8 mouse cellular contexts compared by ENCODE assay signal in genomic region chr11:102465713-102466436, GRCm38 (mm10). TPM values are rescaled to one million over a fixed set of nuclear protein-coding genes. Genes with fewer than 3 reads are reported as not detected.
DNase-seq lines count a peak whose midpoint lies in the region; ATAC-seq and TF ChIP-seq lines count a peak whose summit lies in the region.

No protein-coding gene starts in this region.

- H3K4me1 ChIP-seq in embryonic fibroblast, embryonic 13.5 days (ENCODE audit: control insufficient read depth, insufficient read depth, low read length), result no peaks in the 10 kb centered on the region
- peaks cover 19% of the 10 kb centered on the region for H3K4me1 ChIP-seq in heart, embryonic 11.5 days (ENCODE audit: control insufficient read depth, insufficient read depth, low read length)
- H3K4me1 ChIP-seq in kidney, embryonic 14.5 days (ENCODE audit: control insufficient read depth, insufficient read depth, low read length), result peaks cover 15% of the 10 kb centered on the region; the same call in 1 of the 2 replicates
- peaks cover 25% of the 10 kb centered on the region for H3K4me1 ChIP-seq in limb, embryonic 13.5 days
- H3K4me1 ChIP-seq in neural tube, embryonic 12.5 days, result peaks cover 14% of the 10 kb centered on the region

- no peak overlapping the region for H3K4me3 ChIP-seq in embryonic fibroblast, embryonic 13.5 days (ENCODE audit: insufficient read depth, low read length)
- no peak overlapping the region for H3K4me3 ChIP-seq in heart, embryonic 11.5 days (ENCODE audit: low read depth, low read length)
- no peak overlapping the region for H3K4me3 ChIP-seq in kidney, embryonic 14.5 days (ENCODE audit: low read length)
- H3K4me3 ChIP-seq in limb, embryonic 13.5 days, result peak overlapping the region; percentile 8; the same call in 1 of the 2 replicates
- H3K4me3 ChIP-seq in neural tube, embryonic 12.5 days, result no peak overlapping the region

- no peak for ATAC-seq in cerebellum, adult (ENCODE audit: insufficient number of reproducible peaks, low FRiP score, low TSS enrichment)
- no peak for ATAC-seq in heart, embryonic 11.5 days (replicated peaks; ENCODE audit: insufficient number of reproducible peaks, low FRiP score, low TSS enrichment)
- ATAC-seq in kidney, embryonic 14.5 days (ENCODE audit: low FRiP score, low TSS enrichment), result no peak
- ATAC-seq in limb, embryonic 13.5 days (ENCODE audit: low FRiP score, low read depth), result no peak
- ATAC-seq in neural tube, embryonic 12.5 days (ENCODE audit: low FRiP score, low read depth), result no peak
- no peak for ATAC-seq in inflammation-experienced regulatory T-cells, adult 6 months

- DNase-seq in cerebellum, adult 9-10 months, result peak; percentile 57

- peak overlapping the region; percentile 39; the same call in 1 of the 2 replicates for H3K9ac ChIP-seq in heart, embryonic 11.5 days (ENCODE audit: low read depth, low read length)
- H3K9ac ChIP-seq in kidney, embryonic 14.5 days (ENCODE audit: low read depth, low read length), result no peak overlapping the region
- no peak overlapping the region for H3K9ac ChIP-seq in limb, embryonic 13.5 days
- no peak overlapping the region for H3K9ac ChIP-seq in neural tube, embryonic 12.5 days

- peak overlapping the region; percentile 50 for H3K4me2 ChIP-seq in heart, embryonic 11.5 days
- peak overlapping the region; percentile 21; the same call in 1 of the 2 replicates for H3K4me2 ChIP-seq in kidney, embryonic 14.5 days (replicated peaks; ENCODE audit: low read depth, low read length)
- H3K4me2 ChIP-seq in limb, embryonic 13.5 days (replicated peaks), result peak overlapping the region; percentile 75
- peak overlapping the region; percentile 27 for H3K4me2 ChIP-seq in neural tube, embryonic 12.5 days (replicated peaks)

- no peaks in the 10 kb centered on the region for H3K36me3 ChIP-seq in heart, embryonic 11.5 days (ENCODE audit: control insufficient read depth, insufficient read depth, low read length)
- no peaks in the 10 kb centered on the region for H3K36me3 ChIP-seq in kidney, embryonic 14.5 days (ENCODE audit: control insufficient read depth, insufficient read depth, low read length)
- H3K36me3 ChIP-seq in limb, embryonic 13.5 days, result no peaks in the 10 kb centered on the region
- no peaks in the 10 kb centered on the region for H3K36me3 ChIP-seq in neural tube, embryonic 12.5 days

- 19% methylated on average over 26 of the region's 26 CpGs for WGBS in heart, embryonic 11.5 days (ENCODE audit: insufficient replicate concordance)
- WGBS in kidney, embryonic 14.5 days, result 12% methylated on average over 26 of the region's 26 CpGs
- 12% methylated on average over 26 of the region's 26 CpGs for WGBS in limb, embryonic 13.5 days
- WGBS in neural tube, embryonic 12.5 days, result 12% methylated on average over 26 of the region's 26 CpGs

- no peaks in the 10 kb centered on the region for H3K9me3 ChIP-seq in heart, embryonic 11.5 days (replicated peaks; ENCODE audit: control insufficient read depth, low read length)
- H3K9me3 ChIP-seq in kidney, embryonic 14.5 days (ENCODE audit: control insufficient read depth, low read length), result no peaks in the 10 kb centered on the region
- no peaks in the 10 kb centered on the region for H3K9me3 ChIP-seq in limb, embryonic 13.5 days
- no peaks in the 10 kb centered on the region for H3K9me3 ChIP-seq in neural tube, embryonic 12.5 days

- TF ChIP-seq POLR2A in embryonic fibroblast, embryonic 13.5 days (IDR thresholded peaks at IDR 0.05; ENCODE audit: low read depth, low read length), result peak; percentile 72

- no peak for TF ChIP-seq CTCF in embryonic fibroblast, embryonic 13.5 days (IDR thresholded peaks at IDR 0.05; ENCODE audit: borderline replicate concordance, insufficient read depth, low read length)

- peaks cover 5% of the 10 kb centered on the region for H3K27me3 ChIP-seq in heart, embryonic 11.5 days (ENCODE audit: control insufficient read depth, insufficient read depth, low read length)
- no peaks in the 10 kb centered on the region for H3K27me3 ChIP-seq in kidney, embryonic 14.5 days (ENCODE audit: control insufficient read depth, insufficient read depth, low read length)
- peaks cover 18% of the 10 kb centered on the region for H3K27me3 ChIP-seq in limb, embryonic 13.5 days
- peaks cover 16% of the 10 kb centered on the region for H3K27me3 ChIP-seq in neural tube, embryonic 12.5 days (replicated peaks)

- peak overlapping the region; percentile 85 for H3K27ac ChIP-seq in embryonic fibroblast, embryonic 13.5 days (ENCODE audit: insufficient read depth, low read length)
- no peak overlapping the region for H3K27ac ChIP-seq in heart, embryonic 11.5 days (ENCODE audit: low read depth, low read length)
- no peak overlapping the region for H3K27ac ChIP-seq in kidney, embryonic 14.5 days (ENCODE audit: low read depth, low read length)
- no peak overlapping the region for H3K27ac ChIP-seq in limb, embryonic 13.5 days
- no peak overlapping the region for H3K27ac ChIP-seq in neural tube, embryonic 12.5 days

RNA-seq across cellular contexts. Expression of gene Itga2b, which starts 4.0 kb away (rescaled TPM):
- 6.4 and 11.6 TPM in 2 replicates for polyA plus RNA-seq in embryonic fibroblast, embryonic 13.5 days (2011; ENCODE audit: insufficient read length, low read depth, missing spikeins)
- 8.5 and 15.8 TPM in 2 replicates for polyA plus RNA-seq in heart, embryonic 11.5 days (2014; fragmentation: Nextera tagmentation; extraction: Ambion mirVana)
- 5.8 and 6.4 TPM in 2 replicates for polyA plus RNA-seq in kidney, embryonic 14.5 days (2014; fragmentation: Nextera tagmentation; extraction: Ambion mirVana)
- polyA plus RNA-seq in limb, embryonic 13.5 days (2015; fragmentation: Nextera tagmentation; extraction: Ambion mirVana), result 4.4 and 6.1 TPM in 2 replicates
- 7.0 and 7.6 TPM in 2 replicates for polyA plus RNA-seq in neural tube, embryonic 12.5 days (2016; fragmentation: Nextera tagmentation; extraction: Ambion mirVana)
- 1 to 10 TPM in 1 of 3 experiments, under 1 TPM in 2; 0.45 to 2.0 (median 0.94) TPM for polyA plus RNA-seq in inflammation-experienced regulatory T-cells, adult 6 months (2017; shearing (Covaris generic))

RNA-seq across cellular contexts. Expression of gene Fam171a2, which starts 18.4 kb away (rescaled TPM):
- 14.0 and 17.9 TPM in 2 replicates for polyA plus RNA-seq in embryonic fibroblast, embryonic 13.5 days (2011; ENCODE audit: insufficient read length, low read depth, missing spikeins)
- 3.1 and 5.1 TPM in 2 replicates for polyA plus RNA-seq in heart, embryonic 11.5 days (2014; fragmentation: Nextera tagmentation; extraction: Ambion mirVana)
- 12.3 and 14.7 TPM in 2 replicates for polyA plus RNA-seq in kidney, embryonic 14.5 days (2014; fragmentation: Nextera tagmentation; extraction: Ambion mirVana)
- 4.4 and 4.8 TPM in 2 replicates for polyA plus RNA-seq in limb, embryonic 13.5 days (2015; fragmentation: Nextera tagmentation; extraction: Ambion mirVana)
- 23.3 and 23.7 TPM in 2 replicates for polyA plus RNA-seq in neural tube, embryonic 12.5 days (2016; fragmentation: Nextera tagmentation; extraction: Ambion mirVana)
- not detected for polyA plus RNA-seq in inflammation-experienced regulatory T-cells, adult 6 months (2017; shearing (Covaris generic))

RNA-seq across cellular contexts. Expression of gene Grn, which starts 35.8 kb away (rescaled TPM):
- 226 and 252 TPM in 2 replicates for polyA plus RNA-seq in embryonic fibroblast, embryonic 13.5 days (2011; ENCODE audit: insufficient read length, low read depth, missing spikeins)
- 110 and 113 TPM in 2 replicates for polyA plus RNA-seq in heart, embryonic 11.5 days (2014; fragmentation: Nextera tagmentation; extraction: Ambion mirVana)
- 81.0 and 103 TPM in 2 replicates for polyA plus RNA-seq in kidney, embryonic 14.5 days (2014; fragmentation: Nextera tagmentation; extraction: Ambion mirVana)
- polyA plus RNA-seq in limb, embryonic 13.5 days (2015; fragmentation: Nextera tagmentation; extraction: Ambion mirVana), result 141 and 149 TPM in 2 replicates
- 75.2 and 86.1 TPM in 2 replicates for polyA plus RNA-seq in neural tube, embryonic 12.5 days (2016; fragmentation: Nextera tagmentation; extraction: Ambion mirVana)
- 10 to 100 TPM; 21.8 to 32.1 (median 26.1) TPM for polyA plus RNA-seq in inflammation-experienced regulatory T-cells, adult 6 months (2017; shearing (Covaris generic))

RNA-seq across cellular contexts. Expression of gene Slc25a39, which starts 58.1 kb away (rescaled TPM):
- polyA plus RNA-seq in embryonic fibroblast, embryonic 13.5 days (2011; ENCODE audit: insufficient read length, low read depth, missing spikeins), result 164 and 174 TPM in 2 replicates
- polyA plus RNA-seq in heart, embryonic 11.5 days (2014; fragmentation: Nextera tagmentation; extraction: Ambion mirVana), result 274 and 281 TPM in 2 replicates
- polyA plus RNA-seq in kidney, embryonic 14.5 days (2014; fragmentation: Nextera tagmentation; extraction: Ambion mirVana), result 224 and 274 TPM in 2 replicates
- polyA plus RNA-seq in limb, embryonic 13.5 days (2015; fragmentation: Nextera tagmentation; extraction: Ambion mirVana), result 173 and 180 TPM in 2 replicates
- polyA plus RNA-seq in neural tube, embryonic 12.5 days (2016; fragmentation: Nextera tagmentation; extraction: Ambion mirVana), result 148 and 162 TPM in 2 replicates
- 10 to 100 TPM; 40.1 to 61.9 (median 53.3) TPM for polyA plus RNA-seq in inflammation-experienced regulatory T-cells, adult 6 months (2017; shearing (Covaris generic))

Comparison
In these comparisons a context has a peak if more than half of its experiments do, and no peak if none do; other contexts are left out.
1. H3K4me2 ChIP-seq: peak in every context shown above with its lines; median percentile 75 in limb, embryonic 13.5 days; 50 in heart, embryonic 11.5 days; 27 in neural tube, embryonic 12.5 days; 21 in kidney, embryonic 14.5 days.